Mouse (Mus musculus) natural killer cell, adult 2 months (primary cell): ENCODE data around the gene Vdr.

Experiments used
- DNase-seq, 2 experiments: peaks; one replicate each; pipeline ENCODE4 v3.0.0; 2022; ENCODE audit warnings: low spot score in 2 of 2

Vdr gene

GRCm38 (mm10) chr15:97910530-97910929, at the start of gene Vdr:
Gene Vdr, minus strand, starts transcription at chr15:97910630.
- no peak for DNase-seq

GRCm38 (mm10) chr15:97956416-97956815, 46.0 kb upstream of the Vdr start:
- DNase-seq = no peak

GRCm38 (mm10) chr15:97955742-97956141, 45.3 kb upstream of the Vdr start:
- no peak for DNase-seq

GRCm38 (mm10) chr15:97955286-97955685, 44.9 kb upstream of the Vdr start:
- no peak for DNase-seq

DNA sequence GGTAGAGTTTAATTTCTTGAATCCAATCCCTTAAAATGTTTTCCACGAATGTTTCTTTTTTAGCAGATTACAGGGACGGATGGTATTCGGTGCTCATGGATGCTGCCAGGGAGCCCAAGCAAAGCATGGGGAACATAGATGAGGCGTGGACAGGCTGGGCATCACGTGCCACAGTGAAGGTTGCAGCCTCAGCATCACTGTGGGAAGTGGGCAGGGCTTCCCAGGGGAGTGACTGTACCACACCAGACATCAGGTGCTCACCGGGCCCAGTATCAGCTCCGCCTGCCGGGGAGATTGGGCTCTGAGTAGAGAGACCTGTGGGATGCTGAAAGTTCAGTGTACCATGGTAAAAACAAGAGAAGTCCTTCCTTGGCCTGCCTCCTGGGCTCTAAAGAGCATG, 44.2 kb upstream of the Vdr start:
- DNase-seq = no peak

DNA sequence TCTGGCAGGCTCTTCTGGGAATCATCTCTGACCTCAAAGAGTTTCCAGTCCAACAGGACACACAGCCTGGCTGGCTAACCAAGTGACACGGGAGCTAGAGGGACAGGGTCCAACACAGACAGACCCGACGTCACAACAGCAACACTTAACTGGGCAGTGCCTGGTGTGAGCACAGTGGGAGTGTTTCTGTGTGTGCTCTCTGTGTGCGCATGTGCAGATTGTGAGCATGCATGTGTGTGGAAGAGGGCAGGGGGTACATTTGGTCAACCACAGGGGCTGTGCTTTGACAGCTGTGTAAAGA, 42.4 kb upstream of the Vdr start:
- no peak for DNase-seq

GRCm38 (mm10) chr15:97952137-97952888, 41.9 kb upstream of the Vdr start:
- peak; percentile 23 to 50 for DNase-seq

DNA sequence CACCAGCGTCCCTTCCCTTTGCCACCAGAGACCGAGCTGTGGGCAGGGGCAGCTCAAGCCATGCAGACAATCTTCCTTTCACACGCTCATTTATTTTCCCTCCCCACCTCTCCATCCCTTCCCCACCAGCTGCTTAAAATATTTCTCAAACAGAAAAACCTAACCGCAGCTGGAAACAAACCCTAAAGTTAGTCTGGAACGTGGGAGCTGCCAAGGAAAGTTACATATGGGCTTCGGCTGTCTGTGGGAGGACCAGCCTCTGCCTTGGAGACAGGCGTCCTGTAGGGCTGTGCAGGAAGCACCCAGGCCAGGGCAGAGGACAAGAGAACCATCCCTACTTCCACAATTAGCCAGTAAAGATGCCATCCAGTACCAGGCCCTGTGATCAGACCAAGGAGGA, 39.8 kb upstream of the Vdr start:
- DNase-seq = no peak

DNA sequence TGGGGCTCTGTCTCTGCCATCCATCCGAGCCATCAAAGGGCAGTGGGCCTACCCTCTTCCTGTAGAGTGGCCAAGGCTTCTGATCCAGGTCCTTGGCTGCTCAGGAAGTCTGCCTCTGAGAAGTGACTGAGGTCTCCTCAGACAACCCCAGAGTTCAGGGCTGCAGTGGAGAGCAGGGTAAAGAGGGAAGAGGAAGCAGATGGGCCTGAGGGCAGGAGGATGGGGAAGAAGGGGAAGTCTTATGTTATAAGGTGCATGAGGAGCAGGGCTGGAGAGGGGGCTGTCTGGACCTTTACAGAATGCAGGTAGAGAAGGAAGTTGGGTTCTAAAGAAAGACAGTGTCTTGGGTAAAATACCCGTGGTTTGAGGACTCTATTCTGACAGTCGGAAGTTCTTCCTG, 39.3 kb upstream of the Vdr start:
- no peak for DNase-seq

DNA sequence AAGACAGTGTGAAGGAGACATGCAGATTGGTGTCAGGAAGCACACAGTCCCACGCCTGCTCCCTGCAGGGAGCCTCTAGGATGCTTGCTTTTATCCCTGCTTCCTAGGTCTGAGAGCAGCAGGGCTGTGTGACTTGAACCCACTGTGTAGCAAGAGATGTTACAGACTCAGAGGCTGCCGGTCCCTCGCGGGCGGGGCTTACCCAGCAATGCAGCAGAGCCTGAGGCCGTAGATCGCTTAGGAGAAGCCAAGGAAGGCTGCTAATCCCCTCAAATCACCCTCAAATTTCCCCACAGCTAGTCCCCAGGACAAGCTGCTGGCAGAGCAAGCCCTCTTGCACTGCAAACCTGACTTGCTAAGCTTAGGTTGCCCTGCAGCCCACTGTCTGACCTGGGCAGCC, 38.3 kb upstream of the Vdr start:
- DNase-seq = no peak

DNA sequence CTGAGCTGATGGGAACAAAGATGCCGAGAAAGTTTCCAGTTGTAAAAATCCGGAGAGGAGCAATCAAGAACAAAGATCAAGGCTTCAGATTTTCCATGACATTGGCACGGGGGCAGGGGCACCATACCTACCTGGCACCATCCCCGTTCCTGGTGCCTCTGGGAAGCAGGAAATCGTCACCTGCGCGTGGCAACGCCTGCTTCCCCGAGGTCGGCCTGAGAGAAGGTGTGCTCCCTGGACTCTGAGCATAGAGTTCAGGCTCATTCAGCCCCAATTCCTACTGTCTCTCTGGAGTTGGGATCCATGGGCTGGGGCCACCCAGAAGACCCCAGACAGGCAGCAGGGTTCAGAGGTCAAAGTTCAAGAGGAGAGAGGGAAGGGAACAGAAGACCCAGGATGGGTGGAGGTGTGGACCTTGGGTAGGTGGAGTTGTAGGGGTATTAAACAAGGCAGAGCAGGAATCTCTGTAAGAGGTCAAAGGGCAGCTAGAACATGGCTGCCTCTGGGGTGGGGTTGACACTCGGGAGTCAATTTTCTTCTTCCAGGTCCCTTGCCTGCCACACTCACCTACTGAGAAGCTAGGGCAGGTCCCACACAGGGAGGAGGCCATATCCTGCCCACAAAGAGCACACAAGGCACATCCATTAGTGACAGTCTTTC, 35.4 kb upstream of the Vdr start:
- no peak for DNase-seq

GRCm38 (mm10) chr15:97944919-97945574, 34.6 kb upstream of the Vdr start:
- no peak for DNase-seq

GRCm38 (mm10) chr15:97943356-97943755, 32.9 kb upstream of the Vdr start:
- no peak for DNase-seq

- DNase-seq = no peak
These were observed 32.1 kb upstream of the Vdr start for GRCm38 (mm10) chr15:97942538-97942937.

- no peak for DNase-seq
These were observed 30.9 kb upstream of the Vdr start for GRCm38 (mm10) chr15:97941306-97941705.

DNA sequence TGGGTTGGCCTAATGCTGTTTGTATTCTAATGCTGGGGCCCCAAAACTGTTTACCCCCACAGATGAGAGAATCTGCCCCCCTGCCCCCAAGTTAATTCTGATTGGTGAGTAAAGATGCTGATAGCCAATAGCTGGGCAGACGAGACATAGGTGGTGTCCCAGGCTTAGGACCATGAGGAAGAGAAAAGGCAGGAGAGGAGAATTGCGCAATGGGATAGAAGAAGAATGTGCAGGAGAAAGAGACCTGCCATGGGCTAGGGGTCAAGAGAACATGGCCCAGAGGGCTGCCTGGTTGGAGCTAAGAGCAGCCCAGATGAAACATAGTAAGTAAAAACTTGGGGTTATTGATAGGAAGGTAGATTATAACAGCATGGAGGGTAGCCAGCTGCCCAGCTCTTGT, 29.7 kb upstream of the Vdr start:
- DNase-seq = no peak

DNA sequence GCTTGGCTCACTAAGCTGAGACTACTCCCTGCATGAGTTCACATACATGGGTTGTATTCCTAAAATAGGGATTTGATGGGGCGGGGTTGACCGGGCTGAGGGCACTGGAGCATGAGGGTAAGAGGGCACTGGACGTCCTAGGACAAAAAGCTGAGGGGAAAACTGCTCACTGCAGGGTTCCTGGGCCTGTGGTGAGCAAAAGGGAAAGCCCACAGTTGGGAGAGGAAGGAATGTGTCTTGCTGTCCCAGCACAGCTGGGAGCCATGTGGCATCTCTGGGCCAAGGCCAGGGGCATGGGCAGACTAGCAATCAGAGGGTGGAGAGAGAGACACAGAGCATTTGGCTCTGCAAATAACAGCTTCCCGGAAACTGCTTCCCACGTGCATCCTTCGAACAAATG, 28.1 kb upstream of the Vdr start:
- DNase-seq = no peak

GRCm38 (mm10) chr15:97932441-97932840, 22.0 kb upstream of the Vdr start:
- no peak for DNase-seq

DNA sequence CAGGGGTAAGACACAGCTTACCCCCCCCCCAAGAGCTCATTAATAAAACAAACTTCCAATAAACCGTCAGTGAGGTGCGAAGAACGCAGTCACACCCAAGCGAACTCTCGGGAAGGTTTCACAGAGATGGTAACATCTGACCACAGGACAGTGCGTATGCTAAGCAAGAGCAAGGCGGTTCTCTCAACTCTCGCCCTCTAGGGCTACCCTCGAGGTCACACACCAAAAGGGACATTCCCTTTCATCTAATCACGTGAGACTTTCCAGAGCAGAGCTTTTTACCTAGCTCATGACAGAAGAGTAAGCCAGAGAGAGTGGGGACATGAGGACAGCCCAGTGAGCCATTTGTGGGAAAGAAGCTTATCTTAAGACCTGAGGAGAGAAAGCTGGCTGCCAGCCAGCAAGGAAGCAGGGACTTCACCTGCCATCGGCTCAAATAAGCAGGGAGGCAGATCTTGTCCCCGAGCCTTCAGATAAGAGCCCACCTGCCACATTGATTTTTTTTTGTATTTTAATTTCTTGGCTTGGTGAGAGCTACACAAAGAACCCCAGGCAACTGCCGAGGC, 18.9 kb upstream of the Vdr start:
- peak; percentile 32 to 59 for DNase-seq

DNA sequence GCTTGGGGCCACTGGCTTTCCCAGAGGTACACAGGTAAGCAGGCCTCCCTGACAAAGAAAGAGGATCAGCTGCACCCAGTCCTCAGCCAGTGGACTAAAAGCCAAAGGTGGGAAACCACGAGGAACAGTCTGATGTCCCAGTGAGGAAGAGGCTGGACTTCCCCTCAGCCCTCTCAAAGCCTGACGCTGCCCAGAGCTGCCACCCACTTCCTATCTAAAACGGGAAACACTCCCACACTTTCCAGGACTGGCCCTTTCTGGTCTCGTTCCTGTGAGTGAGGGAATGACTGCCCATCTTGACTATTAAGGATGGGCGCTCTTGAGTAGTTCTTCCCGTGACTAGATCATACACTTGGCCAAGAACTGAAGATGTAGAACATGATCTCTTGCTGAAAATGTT, 17.4 kb upstream of the Vdr start:
- DNase-seq = no peak

DNA sequence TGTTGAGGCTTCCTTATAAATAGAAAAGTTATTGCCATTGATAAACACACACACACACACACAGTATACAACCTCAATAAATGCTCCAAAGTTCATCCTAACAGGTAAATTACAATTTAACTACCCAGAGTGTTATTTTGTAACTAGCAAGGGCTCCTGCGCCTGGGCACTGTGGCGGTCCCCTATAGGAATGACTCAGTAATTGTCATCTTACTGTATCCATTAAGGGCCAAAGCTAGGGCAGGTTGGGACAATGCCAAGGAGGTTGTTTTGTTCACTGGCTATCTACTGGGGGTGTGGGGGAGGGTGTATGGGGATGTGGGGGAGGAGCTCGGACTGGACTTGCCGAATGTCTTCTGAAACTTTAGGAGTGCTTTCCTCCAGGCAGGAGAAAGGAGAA, 16.6 kb upstream of the Vdr start:
- no peak for DNase-seq

DNA sequence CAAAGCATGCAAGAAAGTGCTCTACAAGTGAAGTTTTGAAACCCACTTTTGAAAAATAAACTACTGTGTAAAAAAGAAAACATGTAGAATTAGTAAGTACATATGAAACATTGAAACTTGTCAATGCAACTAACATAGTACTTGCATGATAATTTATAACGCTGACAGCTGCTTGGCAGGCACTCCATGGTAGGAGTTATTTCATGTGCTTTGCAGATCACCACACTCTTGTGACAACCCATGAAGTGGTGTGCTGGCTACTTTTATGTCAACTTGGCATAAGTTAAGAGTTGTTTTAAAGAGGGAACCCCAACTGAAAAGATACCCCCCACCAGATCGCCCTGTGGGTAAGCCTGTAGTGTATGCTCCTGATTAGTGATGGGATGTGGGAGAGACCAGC, 12.0 kb upstream of the Vdr start:
- DNase-seq = no peak

GRCm38 (mm10) chr15:97921796-97922195, 11.4 kb upstream of the Vdr start:
- no peak for DNase-seq
